Mouse (Mus musculus) layer of hippocampus, postnatal 10 days (tissue): Measurements from ENCODE around the gene Cd160. TPM values are rescaled to one million over a fixed set of nuclear protein-coding genes. Genes with fewer than 3 reads are reported as not detected.

Source experiments
- DNase-seq, 2 experiments: peaks; one replicate each; pipeline ENCODE4 v3.0.0; 2021; ENCODE audit warnings: low spot score in 2 of 2
- long read RNA-seq: library from polyadenylated mRNA; stranded (forward); transcript quantifications from one replicate; pipeline ENCODE4 v2.0.0, GENCODE M21; 2023
- total RNA-seq, 2 experiments: library from RNA; stranded (reverse); gene quantifications; 2 replicates each; pipeline ENCODE4 v1.2.3; 2021

The Cd160 gene
- not detected for total RNA-seq
- long read RNA-seq, result 0 reads

DNA sequence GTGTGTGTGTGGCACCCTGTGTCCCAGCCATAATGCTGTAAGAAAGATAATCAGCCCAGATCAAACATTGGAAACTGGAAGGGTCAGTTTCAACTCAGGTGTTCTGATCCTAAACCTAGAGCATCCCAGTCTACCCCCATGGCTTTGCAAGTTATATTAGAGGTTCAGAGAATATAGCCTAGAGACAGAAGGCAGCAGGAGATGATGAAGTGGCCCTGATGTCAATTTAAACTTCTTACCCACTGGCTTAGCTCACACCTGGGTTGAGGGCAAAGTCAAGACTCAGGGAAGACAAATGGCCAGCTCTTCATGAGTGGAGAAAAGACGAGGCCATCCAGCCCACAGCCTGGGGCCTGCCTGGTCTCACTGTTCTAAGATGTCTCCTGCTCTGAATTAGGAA, at the start of gene Cd160, which contains the start of gene Pdzk1:
Gene Cd160 (minus strand): TSS at position 368 of the 400 bp plus-strand sequence.
Gene Pdzk1 (plus strand): TSS at position 301 of the 400 bp plus-strand sequence.
- DNase-seq, result no peak

GRCm38 (mm10) chr3:96874808-96875571, 45.8 kb upstream of the Cd160 start:
- no peak for DNase-seq

GRCm38 (mm10) chr3:96872501-96872900, 43.4 kb upstream of the Cd160 start:
- DNase-seq, result peak in 1 of 2 experiments; percentile 1

DNA sequence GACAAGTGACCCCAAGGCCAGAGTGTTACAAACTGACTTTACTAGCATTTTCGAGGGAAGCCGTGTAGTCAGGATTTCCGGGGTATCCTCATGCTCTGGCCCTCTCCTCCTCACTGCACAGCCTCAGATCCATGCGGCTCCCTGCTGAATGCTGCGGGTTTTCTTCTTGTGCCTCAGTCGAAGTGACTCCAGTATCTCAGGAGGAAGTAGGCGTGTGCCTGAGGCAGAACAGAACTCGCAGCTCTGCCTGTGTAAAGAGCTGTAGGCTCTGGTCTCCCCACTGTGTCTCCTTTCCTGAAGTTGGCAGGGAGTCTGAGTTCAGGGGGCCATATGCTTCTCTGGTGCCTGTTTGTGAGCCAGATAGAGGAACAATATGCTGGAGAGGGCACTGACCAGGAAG, 41.9 kb upstream of the Cd160 start:
- DNase-seq, result no peak

- DNase-seq, result no peak
These were observed 41.1 kb upstream of the Cd160 start for GRCm38 (mm10) chr3:96870270-96870669.

DNA sequence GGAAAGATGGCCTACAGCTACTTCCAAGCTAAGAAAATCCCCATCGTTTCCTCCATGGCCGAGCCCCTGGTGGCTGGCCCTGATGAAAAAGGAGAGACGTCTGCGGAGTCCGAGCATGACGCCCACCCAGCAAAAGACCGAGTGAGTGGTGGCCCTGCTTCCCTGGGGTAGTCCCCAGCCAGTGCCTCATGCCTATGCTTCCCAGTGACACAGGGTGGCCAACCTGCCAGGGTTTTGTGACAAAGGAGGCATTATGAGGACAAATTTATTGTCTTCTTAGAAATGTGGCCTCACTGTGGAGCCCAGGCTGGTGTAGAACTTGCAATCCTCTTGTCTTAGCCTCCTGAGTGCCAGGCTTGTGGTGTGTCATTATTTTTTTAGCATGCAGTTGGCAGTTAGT, 39.9 kb upstream of the Cd160 start:
- no peak for DNase-seq

DNA sequence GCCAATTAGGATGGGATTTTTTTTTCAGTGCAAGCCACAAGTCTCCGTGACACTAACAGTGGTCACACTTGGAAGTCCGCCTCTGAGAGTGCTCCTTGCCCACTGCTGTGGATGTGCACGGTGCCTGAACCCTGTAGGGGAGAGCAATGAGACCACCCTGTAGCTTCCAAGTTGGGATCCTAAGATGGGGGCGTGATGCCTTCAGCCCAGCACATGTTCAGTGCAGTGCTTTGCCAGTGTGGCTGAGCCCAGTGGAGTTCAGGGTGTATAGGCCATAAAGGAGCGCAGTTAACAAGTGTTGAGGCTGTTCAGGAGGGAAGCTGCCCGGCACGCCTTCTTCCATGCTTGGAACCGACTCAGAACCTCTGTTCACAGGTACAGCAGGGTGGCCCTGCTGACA, 39.4 kb upstream of the Cd160 start:
- no peak for DNase-seq

GRCm38 (mm10) chr3:96867863-96868262, 38.7 kb upstream of the Cd160 start:
- DNase-seq, result peak in 1 of 2 experiments; percentile 1

- DNase-seq, result peak in 1 of 2 experiments; percentile 2
These were observed 31.3 kb upstream of the Cd160 start for GRCm38 (mm10) chr3:96860498-96860897.

GRCm38 (mm10) chr3:96855833-96856232, 26.7 kb upstream of the Cd160 start:
- peak in 1 of 2 experiments; percentile 1 for DNase-seq

GRCm38 (mm10) chr3:96854376-96854775, 25.2 kb upstream of the Cd160 start:
- no peak for DNase-seq

DNA sequence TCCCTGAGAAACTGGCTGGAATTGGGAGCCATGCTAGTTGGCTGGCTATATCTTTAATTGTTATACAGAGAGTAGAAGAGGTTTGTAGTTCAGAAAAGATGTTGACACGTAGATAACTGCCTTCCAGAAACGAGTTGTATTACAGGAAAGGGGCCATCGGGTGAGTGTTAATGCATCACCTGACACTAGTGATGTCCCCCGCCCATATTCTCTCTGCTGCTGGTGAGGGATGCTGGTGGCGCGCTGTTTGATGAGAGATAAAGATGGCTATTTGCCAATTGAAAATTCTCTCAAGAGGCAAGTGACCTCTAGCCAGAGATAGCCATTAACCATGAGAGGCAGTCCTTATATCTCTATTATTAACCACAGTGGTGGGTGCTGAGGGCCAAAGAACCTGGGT, 23.4 kb upstream of the Cd160 start:
- no peak for DNase-seq

DNA sequence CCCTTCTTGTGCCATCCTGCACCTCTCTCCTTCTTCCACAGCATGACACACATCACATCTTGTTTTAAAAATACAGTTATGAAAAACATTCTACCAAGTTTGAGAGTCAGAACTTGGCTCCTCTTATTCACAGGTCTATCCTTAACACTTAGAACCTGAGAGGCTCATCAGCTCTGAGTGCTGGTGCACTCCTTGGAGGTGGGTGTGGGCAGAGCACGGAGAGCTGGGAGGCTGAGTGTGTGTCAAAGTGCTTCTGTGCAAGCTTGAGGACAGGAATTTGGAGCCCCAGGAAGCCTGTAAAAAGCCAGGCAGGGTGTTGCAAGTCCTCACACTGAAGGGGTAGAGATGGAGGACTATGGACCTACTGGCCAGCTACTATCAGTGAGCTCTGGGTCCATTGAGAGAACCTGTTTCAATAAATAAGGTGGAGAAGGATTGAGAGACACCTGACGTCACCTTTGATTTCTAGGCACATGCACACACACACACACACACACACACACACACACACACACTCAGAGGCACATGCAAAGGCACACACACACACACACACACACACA, 20.1 kb upstream of the Cd160 start:
- DNase-seq, result no peak

DNA sequence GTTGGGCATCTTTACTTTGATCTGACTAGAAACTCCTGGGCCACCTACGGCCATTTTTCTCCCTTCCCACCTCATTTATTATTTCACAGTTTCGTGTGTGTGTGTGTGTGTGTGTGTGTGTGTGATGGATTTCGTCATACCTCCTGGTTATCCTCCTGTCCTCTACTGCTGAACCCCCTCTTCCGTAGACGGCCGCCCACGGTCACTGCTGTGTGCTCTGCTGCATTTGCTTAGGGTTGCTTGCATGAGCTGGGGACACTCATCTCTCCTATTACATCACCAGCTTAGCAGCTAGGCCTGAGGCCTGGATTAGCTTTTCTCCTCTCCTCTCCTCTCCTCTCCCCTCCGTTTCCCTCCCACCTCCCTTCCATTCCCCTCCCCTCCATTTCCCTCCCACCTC, 19.3 kb upstream of the Cd160 start:
- DNase-seq, result peak in 1 of 2 experiments; percentile 17

GRCm38 (mm10) chr3:96847661-96848060, 18.5 kb upstream of the Cd160 start:
- DNase-seq, result no peak

- no peak for DNase-seq
These were observed 17.8 kb upstream of the Cd160 start for GRCm38 (mm10) chr3:96846985-96847384.

DNA sequence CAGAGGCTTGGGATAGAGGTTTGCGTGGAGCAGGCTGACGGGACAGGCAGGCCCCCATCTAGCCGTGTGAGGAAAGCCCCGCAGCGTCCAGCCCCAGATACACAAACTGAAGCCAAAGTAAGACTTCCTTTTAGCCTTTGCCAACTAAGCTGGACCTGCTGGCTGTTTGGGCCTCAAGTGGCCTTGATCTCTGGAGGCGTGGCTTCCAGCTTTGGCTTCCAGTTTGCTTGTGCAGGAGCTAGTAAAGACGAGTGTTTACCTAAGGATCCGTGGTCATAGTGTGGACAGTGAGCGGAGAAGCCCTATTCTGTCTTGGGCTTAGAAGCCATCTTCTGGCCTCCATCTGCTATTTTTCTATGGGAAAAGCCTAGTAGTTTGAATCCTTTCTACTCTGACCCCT, 16.7 kb upstream of the Cd160 start:
- no peak for DNase-seq

GRCm38 (mm10) chr3:96845191-96845590, 16.0 kb upstream of the Cd160 start:
- DNase-seq, result no peak

DNA sequence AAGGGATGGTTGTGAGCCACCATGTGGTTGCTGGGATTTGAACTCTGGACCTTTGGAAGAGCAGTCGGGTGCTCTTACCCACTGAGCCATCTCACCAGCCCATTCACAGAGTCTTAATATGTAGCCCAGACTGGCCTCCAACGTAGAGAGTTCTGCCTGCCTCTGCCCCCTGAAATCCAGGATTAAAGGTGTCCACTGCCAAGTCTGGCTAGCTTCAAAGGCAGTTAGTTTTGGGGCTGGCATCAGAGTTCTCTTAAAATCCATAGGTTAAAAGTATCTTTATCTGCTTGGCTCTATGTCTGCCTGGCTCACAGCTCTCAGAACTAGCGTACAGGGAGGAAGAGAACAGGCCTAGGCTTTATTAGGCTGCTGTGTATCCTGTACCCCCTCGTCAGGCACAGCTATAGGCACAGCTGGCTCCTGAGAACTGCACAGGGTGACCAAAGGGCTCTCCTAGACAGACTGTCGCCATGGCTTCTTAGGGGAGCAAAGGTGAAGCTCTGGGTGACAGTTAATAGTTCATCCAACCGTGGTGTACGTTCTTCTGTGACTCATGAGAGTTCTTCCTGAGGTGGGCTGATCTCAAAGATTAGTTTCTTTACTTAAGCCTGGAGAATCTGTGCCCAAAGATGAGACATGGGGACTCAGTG, 10.0 kb upstream of the Cd160 start:
- no peak for DNase-seq

GRCm38 (mm10) chr3:96836414-96836813, 7.3 kb upstream of the Cd160 start:
- DNase-seq, result no peak

- DNase-seq, result no peak
These were observed 5.6 kb upstream of the Cd160 start for GRCm38 (mm10) chr3:96834587-96835348.

DNA sequence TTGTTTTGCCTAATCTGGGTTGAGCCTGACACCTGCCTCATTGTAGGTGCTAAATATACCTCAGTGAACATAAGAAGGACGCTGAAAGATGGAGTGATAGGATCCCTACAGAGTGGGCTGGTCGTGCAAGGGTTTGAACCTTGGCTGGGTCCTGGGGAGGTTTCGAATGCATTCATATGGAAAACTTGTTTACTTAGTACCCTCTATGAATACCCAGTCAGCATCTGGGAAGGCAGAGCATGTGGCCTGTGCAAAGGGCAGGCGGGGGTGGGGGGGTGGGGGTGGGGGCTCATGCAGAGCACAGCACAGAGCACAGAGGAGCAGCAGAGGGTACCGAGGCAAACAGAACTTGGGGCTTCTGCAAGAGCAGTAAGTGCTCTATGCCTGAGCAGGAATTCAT, 3.8 kb upstream of the Cd160 start:
- DNase-seq, result no peak
